Mouse (Mus musculus) forebrain, postnatal 0 days (tissue): ENCODE data around the gene Olfr1290. TPM values are rescaled to one million over a fixed set of nuclear protein-coding genes. Genes with fewer than 3 reads are reported as not detected.

ENCODE experiments used
- ATAC-seq: fragments of 200-750 bp; cut with Nextera tagmentation; 2 replicates; pipeline ENCODE4 v1.8.0; 2017; ENCODE audit warnings: mild to moderate bottlenecking, moderate library complexity
- DNase-seq: peaks from one replicate; pipeline ENCODE4 v3.0.0-alpha.2; 2015
- H3K27ac ChIP-seq: fragments of 300-500 bp; sonication (generic); 2 replicates; pipeline ENCODE4 v1.5.1; 2014; ENCODE audit warnings: low read depth, mild to moderate bottlenecking, antibody characterized with exemption, low read length, moderate library complexity, mixed read lengths
- H3K27me3 ChIP-seq: fragments of 300-500 bp; sonication (generic); 2 replicates; pipeline ENCODE4 v1.6.1; 2014; ENCODE audit warnings: mild to moderate bottlenecking, low read length, mixed read lengths; ENCODE audit not compliant: insufficient read depth
- H3K36me3 ChIP-seq: fragments of 300-500 bp; sonication (generic); 2 replicates; pipeline ENCODE4 v1.6.1; 2014; ENCODE audit warnings: mild to moderate bottlenecking, moderate library complexity; ENCODE audit not compliant: insufficient read depth
- H3K4me1 ChIP-seq: fragments of 300-500 bp; sonication (generic); 2 replicates; pipeline ENCODE4 v1.6.1; 2014; ENCODE audit warnings: antibody characterized with exemption; ENCODE audit not compliant: insufficient read depth
- H3K4me2 ChIP-seq: fragments of 300-500 bp; sonication (generic); 2 replicates; pipeline ENCODE4 v1.6.1; 2014; ENCODE audit warnings: low read depth, mild to moderate bottlenecking, moderate library complexity
- H3K4me3 ChIP-seq: fragments of 300-500 bp; sonication (generic); 2 replicates; pipeline ENCODE4 v1.5.1; 2014; ENCODE audit warnings: low read depth, low read length, mixed read lengths
- H3K9ac ChIP-seq: fragments of 300-500 bp; sonication (generic); 2 replicates; pipeline ENCODE4 v1.6.1; 2014; ENCODE audit warnings: mild to moderate bottlenecking
- H3K9me3 ChIP-seq: fragments of 300-500 bp; sonication (generic); 2 replicates; pipeline ENCODE4 v1.6.1; 2016; ENCODE audit warnings: low read length
- CTCF ChIP-seq: sonication (generic); IDR thresholded peaks from 2 replicates; pipeline ENCODE4 v1.5.1; 2016; ENCODE audit warnings: antibody characterized with exemption, control low read depth, low read depth
- WGBS: fragments of 180-500 bp; shearing (Covaris S2); extraction: QIAGEN DNeasy Blood & Tissue Kit; methylation state at CpG from one replicate; pipeline ENCODE4 v1.1.7; 2014; 5-methylcytosine and 5-hydroxymethylcytosine counted together
- polyA plus RNA-seq: library from polyadenylated mRNA; unstranded; fragments of >200 nt; fragmentation: Nextera tagmentation; extraction: Ambion mirVana; gene quantifications from 2 replicates; pipeline ENCODE4 v1.2.1, GENCODE M21; 2015
- total RNA-seq: library from RNA; depleted of rRNA; stranded (reverse); fragments of >200 nt; gene quantifications from 2 replicates; pipeline ENCODE4 v1.2.3, GENCODE M21; 2014; rRNA removed

The Olfr1290 gene
- total and polyA plus RNA-seq, 2 experiments from 2014 or later, result not detected

DNA sequence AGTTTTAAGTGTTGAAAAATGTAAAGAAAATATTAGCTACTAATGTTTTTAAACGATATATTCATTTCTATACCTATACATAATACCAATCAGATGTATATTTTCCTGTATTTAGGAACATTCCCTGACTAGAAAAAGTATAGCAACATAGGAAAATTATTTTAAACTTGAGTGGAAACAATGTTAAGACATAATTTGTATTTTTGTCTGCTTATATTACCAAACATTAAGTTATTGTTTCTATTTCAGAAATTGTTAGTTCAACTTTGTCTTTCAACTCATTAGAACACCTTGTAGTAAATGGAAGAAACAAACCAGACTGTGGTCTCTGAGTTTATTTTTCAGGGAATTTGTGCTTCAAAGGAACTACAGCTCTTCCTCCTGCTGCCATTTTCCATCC lies 44.8 kb downstream of the Olfr1290 start, which contains the start of gene Olfr1287:
Olfr1287 (plus strand) TSS at position 301 of the 400 bp plus-strand sequence.
- no peak within 1 kb of the TSS for H3K4me2 ChIP-seq
- H3K9me3 ChIP-seq, result no peaks in the 10 kb centered on the region
- no peaks in the 10 kb centered on the region for H3K36me3 ChIP-seq
- no peak within 1 kb of the TSS for H3K4me3 ChIP-seq
- no peak for ATAC-seq
- no peaks in the 10 kb centered on the region for H3K27me3 ChIP-seq
- H3K4me1 ChIP-seq, result no peaks in the 10 kb centered on the region
- DNase-seq, result no peak
- no peak within 1 kb of the TSS for H3K27ac ChIP-seq
- no peak for TF ChIP-seq CTCF
- 77% methylated on average over 1 of the region's 1 CpGs for WGBS
- no peak within 1 kb of the TSS for H3K9ac ChIP-seq

Other genes starting within 250 kb of the Olfr1290 start
- gene Olfr1276, start 239.3 kb downstream of the Olfr1290 start, total RNA-seq, result not detected in 2 replicates
- not detected in 2 replicates for gene Olfr1276, start 239.3 kb downstream of the Olfr1290 start, polyA plus RNA-seq
- not detected in 2 replicates for gene Olfr1277, start 219.7 kb downstream of the Olfr1290 start, total RNA-seq
- gene Olfr1277, start 219.7 kb downstream of the Olfr1290 start, polyA plus RNA-seq, result not detected in 2 replicates
- not detected in 2 replicates for gene Olfr1278, start 203.7 kb downstream of the Olfr1290 start, total RNA-seq
- gene Olfr1278, start 203.7 kb downstream of the Olfr1290 start, polyA plus RNA-seq, result not detected in 2 replicates
- gene Olfr1279, start 193.2 kb downstream of the Olfr1290 start, total RNA-seq, result not detected in 2 replicates
- gene Olfr1279, start 193.2 kb downstream of the Olfr1290 start, polyA plus RNA-seq, result not detected in 2 replicates
- gene Olfr1280, start 179.8 kb downstream of the Olfr1290 start, total RNA-seq, result not detected in 2 replicates
- gene Olfr1280, start 179.8 kb downstream of the Olfr1290 start, polyA plus RNA-seq, result not detected in 2 replicates
- not detected in 2 replicates for gene Olfr1281, start 167.3 kb downstream of the Olfr1290 start, total RNA-seq
- gene Olfr1281, start 167.3 kb downstream of the Olfr1290 start, polyA plus RNA-seq, result not detected in 2 replicates
- gene Olfr1282, start 157.8 kb downstream of the Olfr1290 start, total RNA-seq, result not detected in 2 replicates
- gene Olfr1282, start 157.8 kb downstream of the Olfr1290 start, polyA plus RNA-seq, result not detected in 2 replicates
- gene Olfr1283, start 127.0 kb downstream of the Olfr1290 start, total RNA-seq, result not detected in 2 replicates
- not detected in 2 replicates for gene Olfr1283, start 127.0 kb downstream of the Olfr1290 start, polyA plus RNA-seq
- not detected in 2 replicates for gene Olfr1284, start 118.3 kb downstream of the Olfr1290 start, total RNA-seq
- gene Olfr1284, start 118.3 kb downstream of the Olfr1290 start, polyA plus RNA-seq, result not detected in 2 replicates
- not detected in 2 replicates for gene Olfr1286, start 70.7 kb downstream of the Olfr1290 start, total RNA-seq
- gene Olfr1286, start 70.7 kb downstream of the Olfr1290 start, polyA plus RNA-seq, result not detected in 2 replicates
- not detected in 2 replicates for gene Olfr1287, start 44.7 kb downstream of the Olfr1290 start, total RNA-seq
- not detected in 2 replicates for gene Olfr1287, start 44.7 kb downstream of the Olfr1290 start, polyA plus RNA-seq
- gene Olfr1288, start 19.7 kb downstream of the Olfr1290 start, total RNA-seq, result not detected in 2 replicates
- not detected in 2 replicates for gene Olfr1288, start 19.7 kb downstream of the Olfr1290 start, polyA plus RNA-seq
- not detected in 2 replicates for gene Olfr1289, start 13.0 kb downstream of the Olfr1290 start, total RNA-seq
- gene Olfr1289, start 13.0 kb downstream of the Olfr1290 start, polyA plus RNA-seq, result not detected in 2 replicates
- not detected in 2 replicates for gene Olfr1291-ps1, start 3.4 kb upstream of the Olfr1290 start, total RNA-seq
- not detected in 2 replicates for gene Olfr1291-ps1, start 3.4 kb upstream of the Olfr1290 start, polyA plus RNA-seq
- not detected in 2 replicates for gene Olfr1293-ps, start 31.4 kb upstream of the Olfr1290 start, total RNA-seq
- gene Olfr1293-ps, start 31.4 kb upstream of the Olfr1290 start, polyA plus RNA-seq, result not detected in 2 replicates
- gene Olfr1294, start 46.5 kb upstream of the Olfr1290 start, total RNA-seq, result not detected in 2 replicates
- not detected in 2 replicates for gene Olfr1294, start 46.5 kb upstream of the Olfr1290 start, polyA plus RNA-seq
- not detected in 2 replicates for gene Olfr1295, start 75.9 kb upstream of the Olfr1290 start, total RNA-seq
- not detected in 2 replicates for gene Olfr1295, start 75.9 kb upstream of the Olfr1290 start, polyA plus RNA-seq
- gene Olfr1297, start 132.7 kb upstream of the Olfr1290 start, total RNA-seq, result not detected in 2 replicates
- gene Olfr1297, start 132.7 kb upstream of the Olfr1290 start, polyA plus RNA-seq, result not detected in 2 replicates
- not detected in 2 replicates for gene Olfr1298, start 155.4 kb upstream of the Olfr1290 start, total RNA-seq
- gene Olfr1298, start 155.4 kb upstream of the Olfr1290 start, polyA plus RNA-seq, result not detected in 2 replicates
- gene Olfr1299, start 167.6 kb upstream of the Olfr1290 start, total RNA-seq, result not detected in 2 replicates
- gene Olfr1299, start 167.6 kb upstream of the Olfr1290 start, polyA plus RNA-seq, result not detected in 2 replicates